Mouse (Mus musculus): Measurements from ENCODE around the gene Gnb5. TPM values are rescaled to one million over a fixed set of nuclear protein-coding genes. Genes with fewer than 3 reads are reported as not detected.
A peak's percentile ranks its signal among the peaks of the same experiment; 100 is the strongest.

Gnb5 gene
- polyA plus RNA-seq, 1 experiment from 2014 or later = 3.9 TPM

- peaks cover 6% of the 10 kb centered on the region; the same call in 1 of the 2 replicates for H3K4me1 ChIP-seq
- H3K36me3 ChIP-seq = no peaks in the 10 kb centered on the region
- no peak overlapping the region for H3K4me3 ChIP-seq
- H3K4me2 ChIP-seq = no peak overlapping the region
- WGBS (ENCODE audit: insufficient replicate concordance) = 35% methylated on average over 5 of the region's 5 CpGs
- H3K27me3 ChIP-seq (replicated peaks) = peaks cover 28% of the 10 kb centered on the region
- H3K9me3 ChIP-seq (replicated peaks) = no peaks in the 10 kb centered on the region
- H3K9ac ChIP-seq = no peak overlapping the region
- ATAC-seq = no peak
- no peak overlapping the region for H3K27ac ChIP-seq
These were observed 25.3 kb upstream of the Gnb5 start for GRCm38 (mm10) chr9:75280814-75281213.

GRCm38 (mm10) chr9:75282179-75282578, 23.9 kb upstream of the Gnb5 start:
- WGBS (ENCODE audit: insufficient replicate concordance) = 60% methylated on average over 2 of the region's 2 CpGs
- no peaks in the 10 kb centered on the region for H3K36me3 ChIP-seq
- ATAC-seq = no peak
- no peak overlapping the region for H3K4me2 ChIP-seq
- no peaks in the 10 kb centered on the region for H3K9me3 ChIP-seq (replicated peaks)
- peaks cover 28% of the 10 kb centered on the region for H3K27me3 ChIP-seq (replicated peaks)
- H3K27ac ChIP-seq = no peak overlapping the region
- H3K4me1 ChIP-seq = peaks cover 6% of the 10 kb centered on the region; the same call in 1 of the 2 replicates
- H3K4me3 ChIP-seq = no peak overlapping the region
- no peak overlapping the region for H3K9ac ChIP-seq

DNA sequence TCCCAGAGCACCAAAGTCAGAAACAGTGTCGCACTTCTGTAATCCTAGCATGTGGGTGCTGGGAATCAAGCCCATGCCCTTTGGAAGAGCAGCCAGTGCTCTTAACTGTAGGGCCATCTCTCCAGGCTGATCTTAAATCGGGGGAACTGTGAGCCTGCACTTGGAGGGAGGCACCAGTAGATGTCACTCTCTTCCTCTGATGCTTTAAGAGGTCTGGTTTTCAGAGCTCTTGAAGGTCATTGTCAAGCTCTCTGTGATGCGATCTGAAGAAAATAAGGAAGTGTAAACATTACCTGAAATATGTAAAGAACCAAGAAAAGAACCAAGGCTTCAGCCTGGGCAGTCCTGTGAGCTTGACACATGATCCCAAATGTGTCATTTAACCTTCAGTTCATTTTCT, 23.3 kb upstream of the Gnb5 start:
- Histone ChIP-seq H3K9ac (no peak overlapping the region), H3K4me2 (no peak overlapping the region), H3K27ac (no peak overlapping the region), H3K4me3 (no peak overlapping the region), H3K36me3 (no peaks in the 10 kb centered on the region), H3K9me3 (replicated peaks) (no peaks in the 10 kb centered on the region), H3K27me3 (replicated peaks) (peaks cover 28% of the 10 kb centered on the region), H3K4me1 (peaks cover 6% of the 10 kb centered on the region; the same call in 1 of the 2 replicates)
- WGBS (ENCODE audit: insufficient replicate concordance) = 8% methylated on average over 3 of the region's 3 CpGs
- no peak for ATAC-seq

DNA sequence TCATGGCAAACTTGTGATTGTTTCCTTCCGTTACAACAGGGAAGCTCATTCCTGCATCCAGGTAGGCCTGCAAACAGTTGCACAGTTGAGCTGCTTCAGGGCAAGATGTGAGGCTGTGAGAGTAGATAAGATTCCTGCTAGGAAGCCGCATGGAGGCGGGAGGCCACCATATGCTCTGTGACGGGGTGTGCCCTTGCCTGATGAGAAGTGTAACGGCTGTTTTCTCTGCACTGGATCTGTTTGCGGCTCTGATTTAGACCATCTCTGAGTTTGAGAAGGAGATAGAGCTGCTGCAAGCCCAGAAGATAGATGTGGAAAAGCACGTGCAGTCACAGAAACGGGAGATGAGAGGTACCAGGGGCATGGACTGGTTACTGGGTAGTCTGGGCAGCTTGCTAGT, 22.5 kb upstream of the Gnb5 start:
- no peak overlapping the region for H3K4me3 ChIP-seq
- no peak for ATAC-seq
- H3K9ac ChIP-seq = no peak overlapping the region
- H3K4me1 ChIP-seq = peaks cover 6% of the 10 kb centered on the region; the same call in 1 of the 2 replicates
- no peak overlapping the region for H3K27ac ChIP-seq
- no peaks in the 10 kb centered on the region for H3K9me3 ChIP-seq (replicated peaks)
- H3K4me2 ChIP-seq = no peak overlapping the region
- WGBS (ENCODE audit: insufficient replicate concordance) = 40% methylated on average over 8 of the region's 8 CpGs
- H3K36me3 ChIP-seq = no peaks in the 10 kb centered on the region
- H3K27me3 ChIP-seq (replicated peaks) = peaks cover 28% of the 10 kb centered on the region

DNA sequence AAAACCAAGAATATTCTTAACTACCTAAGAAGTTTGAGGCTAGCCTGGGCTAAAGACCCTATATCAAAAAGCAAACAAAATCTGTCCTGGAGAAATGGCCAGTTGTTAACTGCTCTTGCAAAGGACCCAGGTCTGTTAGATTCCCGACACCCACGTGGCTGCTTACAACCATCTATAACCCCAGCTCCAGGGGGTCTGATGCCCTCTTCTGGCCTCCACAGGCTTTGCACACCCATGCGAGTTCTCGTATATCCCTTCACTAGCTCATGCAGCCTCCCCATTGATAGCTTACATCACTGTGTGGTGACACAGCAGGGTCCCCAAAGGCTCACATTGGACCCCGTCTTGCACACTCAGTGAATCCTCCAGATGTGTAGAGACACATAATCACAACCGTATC, 20.7 kb upstream of the Gnb5 start:
- no peak overlapping the region for H3K27ac ChIP-seq
- no peaks in the 10 kb centered on the region for H3K9me3 ChIP-seq (replicated peaks)
- H3K4me1 ChIP-seq = peaks cover 6% of the 10 kb centered on the region; the same call in 1 of the 2 replicates
- H3K9ac ChIP-seq = no peak overlapping the region
- H3K36me3 ChIP-seq = no peaks in the 10 kb centered on the region
- H3K27me3 ChIP-seq (replicated peaks) = peaks cover 14% of the 10 kb centered on the region
- H3K4me2 ChIP-seq = no peak overlapping the region
- WGBS (ENCODE audit: insufficient replicate concordance) = 68% methylated on average over 6 of the region's 6 CpGs
- no peak overlapping the region for H3K4me3 ChIP-seq
- ATAC-seq = no peak

- Histone ChIP-seq H3K9ac (no peak overlapping the region), H3K9me3 (replicated peaks) (no peaks in the 10 kb centered on the region), H3K27ac (no peak overlapping the region), H3K4me1 (peaks cover 6% of the 10 kb centered on the region; the same call in 1 of the 2 replicates), H3K4me3 (no peak overlapping the region), H3K36me3 (no peaks in the 10 kb centered on the region), H3K4me2 (no peak overlapping the region), H3K27me3 (replicated peaks) (no peaks in the 10 kb centered on the region)
- no peak for ATAC-seq
- WGBS (ENCODE audit: insufficient replicate concordance) = 54% methylated on average over 6 of the region's 6 CpGs
These were observed 18.5 kb upstream of the Gnb5 start for GRCm38 (mm10) chr9:75287636-75288035.

GRCm38 (mm10) chr9:75289545-75289944, 16.5 kb upstream of the Gnb5 start:
- no peaks in the 10 kb centered on the region for H3K9me3 ChIP-seq (replicated peaks)
- no peak overlapping the region for H3K27ac ChIP-seq
- H3K4me3 ChIP-seq = no peak overlapping the region
- H3K36me3 ChIP-seq = no peaks in the 10 kb centered on the region
- no peaks in the 10 kb centered on the region for H3K27me3 ChIP-seq (replicated peaks)
- no peaks in the 10 kb centered on the region for H3K4me1 ChIP-seq
- WGBS (ENCODE audit: insufficient replicate concordance) = 21% methylated on average over 4 of the region's 4 CpGs
- no peak overlapping the region for H3K4me2 ChIP-seq
- H3K9ac ChIP-seq = no peak overlapping the region
- ATAC-seq = no peak

DNA sequence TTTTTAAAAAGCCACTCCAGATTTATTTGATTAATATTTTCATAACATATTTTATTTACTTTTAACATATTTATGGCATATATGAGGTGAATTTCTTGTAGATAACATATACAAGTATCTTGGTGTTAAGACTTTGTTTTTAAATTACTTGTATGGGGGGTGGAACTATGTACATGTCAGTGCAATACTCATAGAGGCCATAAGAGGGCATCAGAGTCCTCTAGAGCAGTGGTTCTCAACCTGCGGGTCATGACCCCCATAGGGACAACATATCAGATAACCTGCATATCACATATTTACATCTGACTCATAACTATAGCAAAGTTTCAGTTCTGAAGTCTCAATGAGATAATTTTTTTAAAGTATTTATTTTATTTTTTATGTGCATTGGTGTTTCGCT, 6.7 kb upstream of the Gnb5 start:
- H3K27ac ChIP-seq = no peak overlapping the region
- no peak overlapping the region for H3K4me3 ChIP-seq
- ATAC-seq = no peak
- 62% methylated on average over 2 of the region's 2 CpGs for WGBS (ENCODE audit: insufficient replicate concordance)
- no peak overlapping the region for H3K4me2 ChIP-seq
- H3K36me3 ChIP-seq = no peaks in the 10 kb centered on the region
- H3K9ac ChIP-seq = no peak overlapping the region
- 0 out of 2 replicates have a peak, but pooled peaks cover 10% of the 10 kb centered on the region for H3K27me3 ChIP-seq (replicated peaks)
- H3K4me1 ChIP-seq = peaks cover 6% of the 10 kb centered on the region
- no peaks in the 10 kb centered on the region for H3K9me3 ChIP-seq (replicated peaks)

DNA sequence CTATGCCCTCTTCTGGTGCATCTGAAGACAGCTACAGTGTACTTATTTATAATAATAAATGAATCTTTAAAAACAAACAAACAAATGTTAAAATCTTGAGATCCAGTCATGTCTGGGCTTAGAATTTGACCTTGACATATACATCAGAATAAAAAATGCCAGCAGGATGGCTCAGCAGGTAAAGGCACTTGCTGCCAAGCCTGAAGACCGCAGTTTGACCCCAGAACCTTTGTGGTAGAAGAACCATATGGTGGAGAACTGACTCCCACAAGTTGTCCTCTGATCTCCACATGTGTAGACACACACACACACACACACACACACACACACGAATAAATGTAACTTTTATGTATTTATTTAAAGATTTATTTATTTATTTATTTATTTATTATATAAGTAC, 3.1 kb upstream of the Gnb5 start:
- H3K27ac ChIP-seq = no peak overlapping the region
- H3K36me3 ChIP-seq = no peaks in the 10 kb centered on the region
- 0 out of 2 replicates have a peak, but pooled peaks cover 4% of the 10 kb centered on the region for H3K27me3 ChIP-seq (replicated peaks)
- no peak overlapping the region for H3K9ac ChIP-seq
- no peak overlapping the region for H3K4me3 ChIP-seq
- 75% methylated on average over 2 of the region's 2 CpGs for WGBS (ENCODE audit: insufficient replicate concordance)
- H3K9me3 ChIP-seq (replicated peaks) = no peaks in the 10 kb centered on the region
- H3K4me2 ChIP-seq = no peak overlapping the region
- no peak for ATAC-seq
- H3K4me1 ChIP-seq = peaks cover 6% of the 10 kb centered on the region

- peaks cover 6% of the 10 kb centered on the region for H3K4me1 ChIP-seq
- no peaks in the 10 kb centered on the region for H3K36me3 ChIP-seq
- no peak overlapping the region for H3K9ac ChIP-seq
- peak overlapping the region; percentile 51 for H3K4me2 ChIP-seq
- WGBS (ENCODE audit: insufficient replicate concordance) = 19% methylated on average over 16 of the region's 16 CpGs
- no peak for ATAC-seq
- no peak overlapping the region for H3K27ac ChIP-seq
- 0 out of 2 replicates have a peak, but pooled peaks cover 4% of the 10 kb centered on the region for H3K27me3 ChIP-seq (replicated peaks)
- H3K9me3 ChIP-seq (replicated peaks) = no peaks in the 10 kb centered on the region
- no peak overlapping the region for H3K4me3 ChIP-seq
These were observed 2.3 kb upstream of the Gnb5 start for GRCm38 (mm10) chr9:75303701-75304261.

DNA sequence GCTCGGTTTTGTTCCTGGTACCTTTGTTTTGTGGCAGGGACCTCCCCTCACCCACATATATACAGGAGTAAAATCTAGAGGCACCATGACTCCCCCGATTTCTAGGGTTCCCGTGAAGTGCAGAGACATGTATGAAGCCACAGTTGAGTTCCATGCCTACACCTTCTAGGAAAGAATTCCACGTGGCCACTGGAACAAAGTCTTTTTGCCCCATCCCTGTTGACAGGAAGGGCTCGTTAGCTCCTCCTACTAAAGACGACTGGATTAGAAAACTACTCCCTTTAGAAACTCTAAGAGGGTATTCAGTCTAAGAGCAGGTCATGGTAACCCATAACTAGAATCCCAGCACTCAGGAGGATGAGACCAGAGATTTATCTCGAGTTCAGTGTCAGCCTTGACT, 1.8 kb upstream of the Gnb5 start:
- no peak overlapping the region for H3K9ac ChIP-seq
- H3K4me1 ChIP-seq = peaks cover 6% of the 10 kb centered on the region
- H3K9me3 ChIP-seq (replicated peaks) = no peaks in the 10 kb centered on the region
- 0 out of 2 replicates have a peak, but pooled peaks cover 4% of the 10 kb centered on the region for H3K27me3 ChIP-seq (replicated peaks)
- peak overlapping the region; percentile 51 for H3K4me2 ChIP-seq
- WGBS (ENCODE audit: insufficient replicate concordance) = 26% methylated on average over 7 of the region's 7 CpGs
- no peak for ATAC-seq
- H3K27ac ChIP-seq = no peak overlapping the region
- H3K4me3 ChIP-seq = no peak overlapping the region
- H3K36me3 ChIP-seq = no peaks in the 10 kb centered on the region

- ATAC-seq = no peak
- Histone ChIP-seq H3K4me1 (peaks cover 6% of the 10 kb centered on the region), H3K4me3 (no peak overlapping the region), H3K27me3 (replicated peaks) (peaks cover 8% of the 10 kb centered on the region; the same call in 1 of the 2 replicates), H3K36me3 (no peaks in the 10 kb centered on the region), H3K9me3 (replicated peaks) (no peaks in the 10 kb centered on the region), H3K9ac (no peak overlapping the region), H3K27ac (no peak overlapping the region), H3K4me2 (no peak overlapping the region)
- WGBS (ENCODE audit: insufficient replicate concordance) = 81% methylated on average over 5 of the region's 5 CpGs
These were observed 927 bp downstream of the Gnb5 start for GRCm38 (mm10) chr9:75307015-75307414.

DNA sequence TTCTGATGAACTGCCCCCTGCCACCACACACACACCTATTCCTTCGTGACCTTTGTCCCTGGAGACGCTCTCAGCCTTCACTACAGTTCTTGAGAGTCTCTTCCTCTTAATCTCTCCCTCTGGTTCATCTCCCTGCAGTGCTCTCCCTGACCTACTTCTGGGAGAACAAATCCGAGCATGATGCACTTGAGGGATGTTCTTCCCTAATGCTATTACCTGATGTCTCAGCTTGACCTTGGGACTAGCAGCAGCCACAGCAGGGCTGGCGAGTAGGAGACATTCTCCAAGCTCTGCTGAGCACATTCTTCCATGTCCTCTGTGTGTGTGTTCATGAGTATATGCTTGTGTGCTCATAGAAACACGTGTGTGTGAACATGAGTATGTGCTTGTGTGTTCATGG, 2.5 kb downstream of the Gnb5 start:
- H3K36me3 ChIP-seq = no peaks in the 10 kb centered on the region
- H3K9ac ChIP-seq = no peak overlapping the region
- no peak overlapping the region for H3K27ac ChIP-seq
- no peak overlapping the region for H3K4me3 ChIP-seq
- no peak for ATAC-seq
- peaks cover 11% of the 10 kb centered on the region for H3K27me3 ChIP-seq (replicated peaks)
- H3K4me1 ChIP-seq = peaks cover 8% of the 10 kb centered on the region
- H3K9me3 ChIP-seq (replicated peaks) = no peaks in the 10 kb centered on the region
- 43% methylated on average over 5 of the region's 5 CpGs for WGBS (ENCODE audit: insufficient replicate concordance)
- no peak overlapping the region for H3K4me2 ChIP-seq

All from liver, embryonic 12.5 days (tissue).